8 mouse cellular contexts compared by ENCODE assay signal in genomic region chr7:25141761-25142160, GRCm38 (mm10). TPM values are rescaled to one million over a fixed set of nuclear protein-coding genes. Genes with fewer than 3 reads are reported as not detected.
DNase-seq lines count a peak whose midpoint lies in the region; ATAC-seq and TF ChIP-seq lines count a peak whose summit lies in the region.

No protein-coding gene starts in this region.

- no peak for TF ChIP-seq EP300 in MEL (IDR thresholded peaks at IDR 0.05; ENCODE audit: low read depth in 1 of 2, low read length in 2 of 2)

- intact Hi-C loops in heart, postnatal 36 days (cut with DNase I) = no loop called here
- intact Hi-C loops in heart, postnatal 25 days (cut with DNase I) = no loop called here
- intact Hi-C loops in left cerebral cortex, adult 2 months (cut with DNase I) = no loop called here

- no peaks in the 10 kb centered on the region for H3K9me3 ChIP-seq in MEL (replicated peaks; ENCODE audit: insufficient read depth, low read length)
- H3K9me3 ChIP-seq in hindbrain, embryonic 12.5 days (replicated peaks) = no peaks in the 10 kb centered on the region

- H3K27me3 ChIP-seq in MEL (ENCODE audit: control insufficient read depth in 1 of 2, insufficient read depth in 2 of 2, low read length in 2 of 2) = no peaks in the 10 kb centered on the region
- H3K27me3 ChIP-seq in hindbrain, embryonic 12.5 days = peaks cover 5% of the 10 kb centered on the region; the same call in 1 of the 2 replicates

- no peak overlapping the region for H3K4me3 ChIP-seq in MEL (ENCODE audit: control insufficient read depth in 1 of 2, insufficient read depth in 1 of 2, low read depth in 2 of 2, low read length in 2 of 2)
- H3K4me3 ChIP-seq in hindbrain, embryonic 12.5 days = no peak overlapping the region
- no peak overlapping the region for H3K4me3 ChIP-seq in left cerebral cortex, adult 2 months

- no peak overlapping the region for H3K9ac ChIP-seq in MEL (ENCODE audit: control insufficient read depth, low read depth, low read length, poor library complexity, severe bottlenecking)
- no peak overlapping the region for H3K9ac ChIP-seq in hindbrain, embryonic 12.5 days

- DNase-seq in heart, postnatal 36 days = peak; percentile 33 to 35
- no peak for DNase-seq in heart, postnatal 25 days (ENCODE audit: low spot score)
- DNase-seq in MEL (ENCODE audit: low read depth, low spot score) = peak; percentile 62
- peak; percentile 19 for DNase-seq in lung, postnatal 25 days (ENCODE audit: low spot score)
- no peak for DNase-seq in right cerebral cortex, postnatal 25 days
- no peak for DNase-seq in left cerebral cortex, adult 2 months (ENCODE audit: extremely low spot score in 1 of 2, low spot score in 2 of 2)

- no peaks in the 10 kb centered on the region for H3K4me1 ChIP-seq in MEL (ENCODE audit: control insufficient read depth in 1 of 2, insufficient read depth in 2 of 2, low read length in 2 of 2)
- H3K4me1 ChIP-seq in hindbrain, embryonic 12.5 days = peaks cover 4% of the 10 kb centered on the region

- H3K79me2 ChIP-seq in MEL (ENCODE audit: control insufficient read depth, insufficient read depth, low read length, poor library complexity) = no peaks in the 10 kb centered on the region

- H3K27ac ChIP-seq in MEL (ENCODE audit: control insufficient read depth, low read depth, low read length) = no peak overlapping the region
- no peak overlapping the region for H3K27ac ChIP-seq in hindbrain, embryonic 12.5 days
- H3K27ac ChIP-seq in left cerebral cortex, adult 2 months = no peak overlapping the region

- no peak overlapping the region for H3K4me2 ChIP-seq in hindbrain, embryonic 12.5 days (replicated peaks)

- 6% methylated on average over 5 of the region's 5 CpGs for WGBS in hindbrain, embryonic 12.5 days

- TF ChIP-seq RAD21 in MEL (IDR thresholded peaks at IDR 0.05; ENCODE audit: low read depth, low read length) = no peak

- ATAC-seq in hematopoietic stem cell, adult 5-6 weeks (replicated peaks in 1 of 2; ENCODE audit: insufficient read depth in 1 of 2, low FRiP score in 2 of 2, low TSS enrichment in 1 of 2, low read depth in 1 of 2, poor library complexity in 2 of 2, severe bottlenecking in 2 of 2) = peak; percentile 46 to 71; a peak in 3 of 4 replicates
- ATAC-seq in hindbrain, embryonic 12.5 days (ENCODE audit: low FRiP score) = no peak

- no peak for TF ChIP-seq POLR2A in MEL (IDR thresholded peaks at IDR 0.05; ENCODE audit: control insufficient read depth in 1 of 2, insufficient read depth in 1 of 2, low read depth in 1 of 2, low read length in 2 of 2, poor library complexity in 1 of 2)

- TF ChIP-seq CTCF in MEL (IDR thresholded peaks at IDR 0.05 in 2 of 3, conservative IDR thresholded peaks at IDR 0.05 in 1 of 3; ENCODE audit: control insufficient read depth in 1 of 3, insufficient read depth in 1 of 3, low read depth in 2 of 3, low read length in 3 of 3, poor library complexity in 1 of 3, severe bottlenecking in 1 of 3) = no peak
- no peak for TF ChIP-seq CTCF in left cerebral cortex, adult 2 months (IDR thresholded peaks at IDR 0.05)

- no peaks in the 10 kb centered on the region for H3K36me3 ChIP-seq in MEL (ENCODE audit: control insufficient read depth in 1 of 2, insufficient read depth in 2 of 2, low read length in 2 of 2)
- H3K36me3 ChIP-seq in hindbrain, embryonic 12.5 days = no peaks in the 10 kb centered on the region

TF ChIP-seq in MEL, 35 proteins besides CTCF, POLR2A, EP300 and RAD21:
- TF ChIP-seq MXI1 (IDR thresholded peaks at IDR 0.05; ENCODE audit: low read depth, low read length) (peak; percentile 52; the same call in 1 of the 2 replicates), SIN3A (IDR thresholded peaks at IDR 0.05; ENCODE audit: low read length) (peak; percentile 83), MAZ (IDR thresholded peaks at IDR 0.05; ENCODE audit: low read depth, low read length) (no peak), SMC3 (IDR thresholded peaks at IDR 0.05; ENCODE audit: low read depth, low read length) (peak; percentile 20)

RNA-seq across cellular contexts. Expression of gene Pou2f2, which starts 37.8 kb away (rescaled TPM):
- under 1 TPM; 0.53 to 0.68 TPM for total RNA-seq in heart, postnatal 36 days (2021)
- under 1 TPM; 0.60 to 0.61 TPM for total RNA-seq in heart, postnatal 25 days (2021)
- total RNA-seq in MEL (2012; rRNA removed) = 0.73 and 0.75 TPM in 2 replicates
- polyA plus RNA-seq in MEL (2012; ENCODE audit: insufficient read depth in 1 of 2, insufficient read length in 2 of 2, low read depth in 1 of 2, low replicate concordance in 2 of 2, missing spikeins in 1 of 2) = 1 to 10 TPM in 1 of 2 experiments, not detected in 1; 6.4 TPM
- 3.5 and 7.6 TPM in 2 replicates for total RNA-seq in hematopoietic stem cell, adult 5-6 weeks (2017)
- polyA plus RNA-seq in hindbrain, embryonic 12.5 days (2016; fragmentation: Nextera tagmentation; extraction: Ambion mirVana) = 38.6 and 40.3 TPM in 2 replicates
- 10 to 100 TPM; 12.5 to 14.0 TPM for total RNA-seq in left cerebral cortex, adult 2 months (2021)

Comparison
In these comparisons a context has a peak if more than half of its experiments do, and no peak if none do; other contexts are left out.
1. DNase-seq: peak in heart, postnatal 36 days (2 of 2), MEL (single experiment) and lung, postnatal 25 days (single experiment); none in heart, postnatal 25 days (single experiment), right cerebral cortex, postnatal 25 days (single experiment) and left cerebral cortex, adult 2 months (0 of 2).